Mouse (Mus musculus) stomach, postnatal 0 days (tissue): Measurements from ENCODE around the gene Rasgrp4. TPM values are rescaled to one million over a fixed set of nuclear protein-coding genes. Genes with fewer than 3 reads are reported as not detected.

Experiments used
- ATAC-seq: fragments of 200-750 bp; cut with Nextera tagmentation; 2 replicates; pipeline ENCODE4 v1.8.0; 2017; ENCODE audit not compliant: low FRiP score, low TSS enrichment
- DNase-seq: peaks from one replicate; pipeline ENCODE4 v3.0.0-alpha.2; 2016; ENCODE audit warnings: low spot score
- H3K27ac ChIP-seq: fragments of 300-500 bp; sonication (generic); replicated peaks from 2 replicates; pipeline ENCODE4 v1.5.1; 2014; ENCODE audit warnings: mild to moderate bottlenecking, control low read depth
- H3K27me3 ChIP-seq: fragments of 300-500 bp; sonication (generic); 2 replicates; pipeline ENCODE4 v1.6.1; 2014; ENCODE audit warnings: low read length; ENCODE audit not compliant: control insufficient read depth, insufficient read depth
- H3K36me3 ChIP-seq: fragments of 300-500 bp; sonication (generic); 2 replicates; pipeline ENCODE4 v1.6.1; 2014; ENCODE audit warnings: low read length, mixed read lengths; ENCODE audit not compliant: control insufficient read depth, insufficient read depth
- H3K4me1 ChIP-seq: fragments of 300-500 bp; sonication (generic); replicated peaks from 2 replicates; pipeline ENCODE4 v1.6.1; 2014; ENCODE audit warnings: antibody characterized with exemption; ENCODE audit not compliant: control insufficient read depth, insufficient read depth
- H3K4me2 ChIP-seq: fragments of 300-500 bp; sonication (generic); replicated peaks from 2 replicates; pipeline ENCODE4 v1.6.1; 2014; ENCODE audit warnings: low read depth, mild to moderate bottlenecking, control low read depth, moderate library complexity
- H3K4me3 ChIP-seq: fragments of 300-500 bp; sonication (generic); 2 replicates; pipeline ENCODE4 v1.5.1; 2014; ENCODE audit warnings: low read depth, low read length, control low read depth
- H3K9ac ChIP-seq: fragments of 300-500 bp; sonication (generic); 2 replicates; pipeline ENCODE4 v1.6.1; 2014; ENCODE audit warnings: mild to moderate bottlenecking, low read length, control low read depth, mixed read lengths
- H3K9me3 ChIP-seq: fragments of 300-500 bp; sonication (generic); 2 replicates; pipeline ENCODE4 v1.6.1; 2016; ENCODE audit warnings: low read length; ENCODE audit not compliant: control insufficient read depth
- CTCF ChIP-seq: IDR thresholded peaks from 2 replicates; pipeline ENCODE4 v1.5.1; 2016; ENCODE audit warnings: antibody characterized with exemption, low read depth, mild to moderate bottlenecking, moderate library complexity
- EP300 ChIP-seq: optimal IDR thresholded peaks from 2 replicates; pipeline ENCODE3; 2016; ENCODE audit warnings: antibody characterized with exemption
- WGBS: fragments of 180-500 bp; shearing (Covaris S2); extraction: QIAGEN DNeasy Blood & Tissue Kit; methylation state at CpG from one replicate; pipeline ENCODE4 v1.1.7; 2014; 5-methylcytosine and 5-hydroxymethylcytosine counted together
- polyA plus RNA-seq: library from polyadenylated mRNA; unstranded; fragments of >200 nt; fragmentation: Nextera tagmentation; extraction: Ambion mirVana; gene quantifications from 2 replicates; pipeline ENCODE4 v1.2.1, GENCODE M21; 2015

Rasgrp4 gene
- polyA plus RNA-seq, 1 experiment from 2014 or later = 0.35 TPM

DNA sequence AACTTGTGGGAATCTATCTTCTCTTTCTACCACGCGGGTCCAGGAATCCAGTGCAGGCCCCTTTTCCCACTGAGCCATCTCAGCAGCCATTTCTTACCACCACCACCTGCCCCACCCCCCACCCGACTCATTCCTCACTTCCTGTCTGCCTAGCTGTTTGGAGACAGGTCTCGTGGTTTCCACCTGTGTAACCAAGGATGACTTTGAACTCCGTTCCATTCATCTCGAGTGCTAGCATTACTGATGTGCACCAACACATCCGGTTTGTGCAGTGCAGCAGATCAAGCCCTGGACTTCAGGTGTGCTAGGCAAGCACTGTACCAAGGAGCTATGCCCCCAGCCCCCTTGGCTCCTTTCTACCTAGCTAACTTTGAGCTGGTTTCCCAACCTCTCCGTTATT lies 6.8 kb downstream of the Rasgrp4 start:
- H3K4me2 ChIP-seq = no peak overlapping the region
- H3K4me3 ChIP-seq = no peak overlapping the region
- no peak for DNase-seq
- H3K9me3 ChIP-seq = no peaks in the 10 kb centered on the region
- no peaks in the 10 kb centered on the region for H3K36me3 ChIP-seq
- H3K9ac ChIP-seq = no peak overlapping the region
- TF ChIP-seq CTCF (no peak), EP300 (no peak)
- 68% methylated on average over 8 of the region's 8 CpGs for WGBS
- no peaks in the 10 kb centered on the region for H3K4me1 ChIP-seq
- H3K27me3 ChIP-seq = no peaks in the 10 kb centered on the region
- no peak overlapping the region for H3K27ac ChIP-seq
- no peak for ATAC-seq

DNA sequence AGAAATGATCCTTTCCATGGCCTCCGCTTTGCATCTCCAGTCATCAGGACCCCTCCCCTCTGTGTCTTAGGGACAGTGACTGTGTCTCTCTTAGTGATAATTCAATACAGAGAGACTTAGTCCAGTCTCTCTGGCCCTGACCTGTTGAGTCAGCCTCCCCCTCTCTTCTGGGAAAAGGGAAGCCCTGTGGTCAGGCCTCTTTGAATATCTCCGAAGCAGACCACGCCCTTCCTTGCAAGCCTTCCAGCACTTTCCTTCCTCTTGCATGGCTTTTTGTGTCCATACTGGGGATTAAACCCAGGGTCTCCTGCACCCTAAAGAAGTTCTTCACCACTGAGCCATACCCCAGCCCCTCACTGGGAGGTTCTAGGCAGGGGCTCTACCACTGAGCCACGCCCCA lies 9.4 kb downstream of the Rasgrp4 start:
- Histone ChIP-seq H3K9me3 (no peaks in the 10 kb centered on the region), H3K27ac (no peak overlapping the region), H3K4me2 (no peak overlapping the region), H3K27me3 (no peaks in the 10 kb centered on the region), H3K9ac (no peak overlapping the region), H3K4me1 (no peaks in the 10 kb centered on the region), H3K4me3 (no peak overlapping the region), H3K36me3 (no peaks in the 10 kb centered on the region)
- DNase-seq (no peak), ATAC-seq (no peak)
- 94% methylated on average over 4 of the region's 4 CpGs for WGBS
- TF ChIP-seq EP300 (no peak), CTCF (no peak)

DNA sequence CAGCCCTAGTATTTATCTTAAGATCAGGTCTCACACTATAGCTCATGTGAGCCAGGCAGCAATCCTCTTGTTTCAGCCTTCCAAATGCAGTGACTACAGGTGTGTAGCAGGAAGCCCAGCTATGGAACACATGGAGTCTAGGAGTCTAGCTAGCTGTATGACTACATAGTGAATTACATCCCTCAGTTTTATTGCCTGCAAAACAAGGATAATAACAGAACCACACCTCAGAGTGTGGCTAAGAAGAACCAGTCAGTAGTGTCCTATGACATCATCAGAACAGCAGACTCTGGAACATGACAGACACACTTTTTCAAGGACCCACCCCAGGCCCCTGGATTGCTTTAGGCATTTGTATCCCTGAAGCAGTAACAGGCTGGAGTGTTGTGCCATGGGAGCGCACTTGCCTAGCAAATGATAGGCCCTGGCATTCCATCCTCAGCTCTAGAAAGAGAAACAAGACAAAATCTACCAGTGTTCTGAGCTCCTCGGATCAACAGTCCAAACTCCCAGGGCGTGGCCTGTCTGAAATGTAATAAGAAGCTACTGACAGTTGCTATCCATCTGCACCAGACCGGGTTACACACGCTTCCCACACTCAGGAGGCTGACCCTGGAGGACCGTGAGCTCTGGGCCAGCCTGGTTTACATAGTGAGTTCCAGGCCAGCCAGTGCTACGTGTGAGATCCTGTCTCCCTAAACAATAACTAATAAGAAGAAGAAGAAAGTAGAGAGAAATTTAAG lies 12.1 kb downstream of the Rasgrp4 start:
- Histone ChIP-seq H3K4me1 (no peaks in the 10 kb centered on the region), H3K27me3 (no peaks in the 10 kb centered on the region), H3K4me3 (no peak overlapping the region), H3K9ac (no peak overlapping the region), H3K36me3 (no peaks in the 10 kb centered on the region), H3K4me2 (no peak overlapping the region), H3K27ac (no peak overlapping the region), H3K9me3 (no peaks in the 10 kb centered on the region)
- ATAC-seq (no peak), DNase-seq (no peak)
- WGBS = 67% methylated on average over 7 of the region's 7 CpGs
- TF ChIP-seq EP300 (no peak), CTCF (no peak)

DNA sequence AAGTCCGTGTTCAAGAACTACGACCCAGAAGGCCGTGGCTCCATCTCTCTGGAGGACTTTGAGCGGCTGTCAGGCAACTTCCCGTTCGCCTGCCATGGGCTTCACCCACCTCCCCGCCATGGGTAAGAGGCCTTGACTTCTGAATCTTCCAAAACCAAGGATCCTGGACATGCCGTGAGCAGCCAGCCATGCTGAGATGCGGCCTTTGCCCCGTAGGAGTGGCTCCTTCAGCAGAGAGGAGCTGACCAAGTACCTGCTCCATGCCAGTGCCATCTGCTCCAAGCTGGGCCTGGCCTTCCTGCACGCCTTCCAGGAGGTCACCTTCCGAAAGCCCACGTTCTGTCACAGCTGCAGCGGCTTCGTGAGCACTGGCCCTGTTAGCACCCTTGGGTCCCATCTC lies 14.1 kb downstream of the Rasgrp4 start:
- no peak for DNase-seq
- Histone ChIP-seq H3K27ac (no peak overlapping the region), H3K4me2 (no peak overlapping the region), H3K4me1 (no peaks in the 10 kb centered on the region), H3K4me3 (no peak overlapping the region), H3K36me3 (0 out of 2 replicates have a peak, but pooled peaks cover 3% of the 10 kb centered on the region), H3K27me3 (no peaks in the 10 kb centered on the region), H3K9ac (no peak overlapping the region), H3K9me3 (no peaks in the 10 kb centered on the region)
- ATAC-seq = no peak
- WGBS = 96% methylated on average over 14 of the region's 15 CpGs
- TF ChIP-seq EP300 = no peak
- TF ChIP-seq CTCF = no peak

DNA sequence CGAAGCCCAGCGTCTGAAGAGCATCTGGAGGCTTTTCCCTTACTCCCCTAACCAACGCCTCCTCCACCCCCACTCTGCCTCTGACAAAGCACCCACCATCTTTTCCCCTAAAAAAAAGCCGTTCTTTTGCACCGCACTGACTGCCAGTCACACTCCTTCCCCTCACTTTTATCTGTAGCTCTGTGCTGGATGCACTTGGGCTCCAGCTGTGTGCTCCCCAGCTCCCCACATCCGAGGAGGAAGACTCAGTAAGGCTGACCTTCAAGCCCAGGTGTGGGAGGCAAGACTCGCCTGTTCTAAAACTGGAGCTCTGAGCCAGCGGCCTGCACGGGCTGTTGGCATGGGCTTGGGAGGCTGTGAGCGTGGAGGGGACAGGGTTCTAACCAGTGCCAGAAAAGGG lies 16.8 kb downstream of the Rasgrp4 start:
- no peaks in the 10 kb centered on the region for H3K27me3 ChIP-seq
- no peak overlapping the region for H3K27ac ChIP-seq
- no peak for TF ChIP-seq EP300
- TF ChIP-seq CTCF = no peak
- H3K4me1 ChIP-seq = no peaks in the 10 kb centered on the region
- H3K36me3 ChIP-seq = peaks cover 3% of the 10 kb centered on the region; the same call in 1 of the 2 replicates
- ATAC-seq (no peak), DNase-seq (no peak)
- no peak overlapping the region for H3K4me2 ChIP-seq
- no peak overlapping the region for H3K9ac ChIP-seq
- 63% methylated on average over 10 of the region's 10 CpGs for WGBS
- H3K9me3 ChIP-seq = no peaks in the 10 kb centered on the region
- no peak overlapping the region for H3K4me3 ChIP-seq

DNA sequence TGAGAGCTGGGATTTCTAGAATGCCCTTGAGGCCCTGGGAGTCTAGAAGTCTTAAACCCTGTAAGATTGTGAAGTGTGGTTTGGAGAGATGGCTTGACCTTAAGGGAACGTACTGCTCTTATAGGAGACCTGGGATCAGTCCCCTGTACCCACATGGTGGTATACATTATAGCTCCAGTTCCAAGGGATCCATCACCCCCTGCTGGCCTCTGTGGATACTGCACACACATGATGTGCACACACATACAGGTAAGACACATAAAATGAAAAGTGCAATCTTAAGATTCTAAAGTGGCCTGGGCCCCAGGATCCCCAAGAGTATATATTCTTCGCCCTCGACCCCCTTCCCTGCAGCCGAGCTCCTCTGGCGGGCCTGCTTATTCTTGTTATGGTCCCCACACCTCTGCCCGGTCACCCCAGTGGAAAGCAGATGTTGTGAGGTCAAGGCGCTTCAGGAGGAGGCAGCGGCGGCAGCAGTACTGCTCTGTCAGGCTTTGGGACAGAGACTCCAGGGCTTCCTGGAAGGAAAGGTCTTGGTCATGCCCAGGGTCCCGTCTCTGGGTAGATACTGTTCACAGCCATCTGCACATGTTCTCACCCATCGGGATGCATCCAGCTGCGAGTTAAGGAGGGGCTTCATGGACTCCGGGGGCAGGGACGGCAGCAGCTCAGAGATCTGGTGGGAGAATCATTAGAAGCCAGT lies 19.5 kb downstream of the Rasgrp4 start:
- Histone ChIP-seq H3K9me3 (no peaks in the 10 kb centered on the region), H3K4me3 (no peak overlapping the region), H3K36me3 (peaks cover 3% of the 10 kb centered on the region; the same call in 1 of the 2 replicates), H3K27ac (no peak overlapping the region), H3K4me1 (no peaks in the 10 kb centered on the region), H3K9ac (no peak overlapping the region), H3K4me2 (no peak overlapping the region), H3K27me3 (no peaks in the 10 kb centered on the region)
- ATAC-seq = no peak
- TF ChIP-seq CTCF (peak; percentile 38), EP300 (no peak)
- 94% methylated on average over 14 of the region's 14 CpGs for WGBS
- no peak for DNase-seq
